11 mouse cellular contexts compared by ENCODE assay signal in genomic region chr3:104666950-104667349, GRCm38 (mm10). TPM values are rescaled to one million over a fixed set of nuclear protein-coding genes. Genes with fewer than 3 reads are reported as not detected.
DNase-seq lines count a peak whose midpoint lies in the region; ATAC-seq lines count a peak whose summit lies in the region.
"Had no signal": no experiment of that assay in that cellular context is flagged by ENCODE, and none has a peak within 500 bp of the region (broad histone marks: within the 10 kb centered on the region; RNA-seq: fewer than 3 reads in every experiment).

No protein-coding gene starts in this region.

- DNase-seq in gastrocnemius, adult 18-20 months (ENCODE audit: low spot score), result peak; percentile 64
- DNase-seq in gastrocnemius, postnatal 4 days (ENCODE audit: low spot score in 2 of 2), result no peak
- DNase-seq in 3T3-L1 (ENCODE audit: low read depth, low spot score), result peak; percentile 96
- DNase-seq in layer of hippocampus, postnatal 10 days (ENCODE audit: low spot score in 2 of 2), result peak; percentile 60 to 62
- DNase-seq in cerebellum, adult 9-11 months, result no peak
- no peak for DNase-seq in hindbrain, embryonic 10.5 days (ENCODE audit: low spot score)
- DNase-seq: cerebellum, postnatal 25 days; thymus, adult 2 months had no signal

- H3K27ac ChIP-seq in brown adipose tissue, adult 24 weeks (replicated peaks; ENCODE audit: low read depth, low read length), result peak overlapping the region; percentile 55; the same call in 1 of the 2 replicates
- H3K27ac ChIP-seq in hindbrain, embryonic 10.5 days, result no peak overlapping the region
- H3K27ac ChIP-seq: liver, embryonic 14.5 days had no signal

- peaks cover 36% of the 10 kb centered on the region for H3K4me1 ChIP-seq in brown adipose tissue, adult 24 weeks (ENCODE audit: control insufficient read depth, insufficient read depth, insufficient read length, low read length)
- peaks cover 28% of the 10 kb centered on the region for H3K4me1 ChIP-seq in hindbrain, embryonic 10.5 days (replicated peaks)

- H3K36me3 ChIP-seq in hindbrain, embryonic 10.5 days, result no peaks in the 10 kb centered on the region

- no peaks in the 10 kb centered on the region for H3K9me3 ChIP-seq in hindbrain, embryonic 10.5 days

- no peak overlapping the region for H3K4me3 ChIP-seq in brown adipose tissue, adult 24 weeks (ENCODE audit: insufficient read depth, low read depth, low read length)
- no peak overlapping the region for H3K4me3 ChIP-seq in hindbrain, embryonic 10.5 days

- ATAC-seq in activated CD4-positive, CD25-positive, alpha-beta regulatory T cell, adult 4 months, result no peak

- H3K27me3 ChIP-seq in hindbrain, embryonic 10.5 days (ENCODE audit: insufficient read depth, poor library complexity, severe bottlenecking), result no peaks in the 10 kb centered on the region

- WGBS in hindbrain, embryonic 10.5 days, result 75% methylated on average over 4 of the region's 4 CpGs

RNA-seq across cellular contexts. Expression of gene Slc16a1, which starts 28.5 kb away (rescaled TPM):
- 10 to 100 TPM; 21.8 to 33.8 TPM for total RNA-seq in gastrocnemius, adult 18-20 months (2021)
- 10 to 100 TPM; 28.5 to 36.1 TPM for total RNA-seq in gastrocnemius, postnatal 4 days (2021)
- polyA plus RNA-seq in brown adipose tissue, adult 24 weeks (2012; ENCODE audit: insufficient read depth, insufficient read length, missing spikeins), result 185 and 208 TPM in 2 replicates
- total RNA-seq in layer of hippocampus, postnatal 10 days (2021), result 10 to 100 TPM; 76.3 to 82.4 TPM
- polyA plus RNA-seq in activated CD4-positive, CD25-positive, alpha-beta regulatory T cell, adult 4 months (2017; shearing (Covaris generic)), result 10 to 100 TPM in 1 of 2 experiments, 1 to 10 TPM in 1; 6.7 to 11.2 TPM
- 29.7 and 45.0 TPM in 2 replicates for polyA plus RNA-seq in hindbrain, embryonic 10.5 days (2016; fragmentation: Nextera tagmentation; extraction: Ambion mirVana)

Comparison
In these comparisons a context has a peak if more than half of its experiments do, and no peak if none do; other contexts are left out.
1. DNase-seq: peak in gastrocnemius, adult 18-20 months (single experiment), 3T3-L1 (single experiment) and layer of hippocampus, postnatal 10 days (2 of 2); none in gastrocnemius, postnatal 4 days (0 of 2), cerebellum, adult 9-11 months (single experiment) and hindbrain, embryonic 10.5 days (single experiment).